Mouse (Mus musculus) embryonic fibroblast, embryonic 13.5 days (primary cell): ENCODE data around the gene Rnf214. TPM values are rescaled to one million over a fixed set of nuclear protein-coding genes. Genes with fewer than 3 reads are reported as not detected.

ENCODE experiments used
- H3K27ac ChIP-seq: 2 replicates; pipeline ENCODE4 v1.5.1; 2012; ENCODE audit warnings: low read length, control low read depth, inconsistent platforms; ENCODE audit not compliant: insufficient read depth
- H3K4me1 ChIP-seq: 2 replicates; pipeline ENCODE4 v1.6.1; 2011; ENCODE audit warnings: low read length; ENCODE audit not compliant: control insufficient read depth, insufficient read depth
- H3K4me3 ChIP-seq: 2 replicates; pipeline ENCODE4 v1.5.1; 2011; ENCODE audit warnings: mild to moderate bottlenecking, control low read depth, low read length; ENCODE audit not compliant: insufficient read depth
- CTCF ChIP-seq: IDR thresholded peaks from 2 replicates; pipeline ENCODE4 v1.5.1; 2011; ENCODE audit warnings: mild to moderate bottlenecking, control low read depth, low read length, moderate library complexity, borderline replicate concordance; ENCODE audit not compliant: insufficient read depth
- POLR2A ChIP-seq: IDR thresholded peaks from 2 replicates; pipeline ENCODE4 v1.6.1; 2011; ENCODE audit warnings: low read depth, mild to moderate bottlenecking, control low read depth, low read length, moderate library complexity
- polyA plus RNA-seq: library from polyadenylated mRNA; stranded (reverse); fragments of >200 nt; gene quantifications from 2 replicates; pipeline ENCODE4 v1.2.4, GENCODE M21; 2011; ENCODE audit warnings: low read depth; ENCODE audit not compliant: missing spikeins, insufficient read length

The Rnf214 gene
- polyA plus RNA-seq, 1 experiment = 43.6 TPM

- Histone ChIP-seq H3K4me3 (peak overlapping the region; percentile 82), H3K27ac (peak overlapping the region; percentile 42), H3K4me1 (peaks cover 3% of the 10 kb centered on the region; the same call in 1 of the 2 replicates)
- TF ChIP-seq POLR2A (no peak), CTCF (no peak)
Measured at GRCm38 (mm10) chr9:45827663-45828290, 78.9 kb downstream of the Rnf214 start.

GRCm38 (mm10) chr9:45818406-45819011, 88.2 kb downstream of the Rnf214 start:
- Histone ChIP-seq H3K4me1 (no peaks in the 10 kb centered on the region), H3K27ac (no peak overlapping the region), H3K4me3 (no peak overlapping the region)
- no peak for TF ChIP-seq POLR2A
- no peak for TF ChIP-seq CTCF

- TF ChIP-seq POLR2A (no peak), CTCF (no peak)
- H3K4me1 ChIP-seq = no peaks in the 10 kb centered on the region
- no peak overlapping the region for H3K27ac ChIP-seq
- H3K4me3 ChIP-seq = no peak overlapping the region
Measured at GRCm38 (mm10) chr9:45815525-45815924, 91.2 kb downstream of the Rnf214 start.

- H3K27ac ChIP-seq = no peak overlapping the region
- no peak overlapping the region for H3K4me3 ChIP-seq
- TF ChIP-seq CTCF (no peak), POLR2A (no peak)
- H3K4me1 ChIP-seq = no peaks in the 10 kb centered on the region
Measured at GRCm38 (mm10) chr9:45815113-45815512, 91.6 kb downstream of the Rnf214 start.

Other genes with a start within 250 kb of the Rnf214 start
- 23.2 and 29.1 TPM in 2 replicates for gene Cep164, start 78.2 kb downstream of the Rnf214 start, polyA plus RNA-seq
- gene Bace1, start 68.3 kb downstream of the Rnf214 start, polyA plus RNA-seq = 59.9 and 60.0 TPM in 2 replicates
- 19.6 and 24.0 TPM in 2 replicates for gene Pcsk7, start 414 bp downstream of the Rnf214 start, polyA plus RNA-seq
- gene Tagln, start 29.1 kb upstream of the Rnf214 start, polyA plus RNA-seq = 1,824 and 2,709 TPM in 2 replicates
- gene Sidt2, start 48.3 kb upstream of the Rnf214 start, polyA plus RNA-seq = 153 and 185 TPM in 2 replicates
- gene Pafah1b2, start 105.8 kb upstream of the Rnf214 start, polyA plus RNA-seq = 179 and 182 TPM in 2 replicates
- 37.7 and 41.1 TPM in 2 replicates for gene Sik3, start 105.9 kb upstream of the Rnf214 start, polyA plus RNA-seq